ENCODE assay signal across 16 mouse cellular contexts in the genomic region with DNA sequence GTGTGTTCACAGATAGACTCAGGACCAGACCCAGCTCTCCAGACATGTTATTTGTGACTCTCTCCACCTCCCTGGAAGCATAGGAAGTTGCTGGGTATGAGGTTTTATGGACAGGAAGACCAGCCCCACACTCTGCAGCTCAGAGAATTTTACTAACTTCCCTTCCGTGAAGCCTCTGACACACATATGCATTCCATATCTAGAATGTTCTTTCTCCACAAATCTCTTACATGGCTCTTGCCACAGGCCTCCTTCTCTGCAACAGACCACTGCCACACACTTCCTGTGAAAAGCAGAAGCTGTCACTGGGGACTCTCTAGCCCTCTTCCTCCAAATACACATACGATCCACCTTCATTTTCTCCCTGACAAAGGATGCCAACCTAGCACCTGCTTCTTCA. TPM values are rescaled to one million over a fixed set of nuclear protein-coding genes. Genes with fewer than 3 reads are reported as not detected.
DNase-seq lines count a peak whose midpoint lies in the region; ATAC-seq and TF ChIP-seq lines count a peak whose summit lies in the region.
"Had no signal": no experiment of that assay in that cellular context is flagged by ENCODE, and none has a peak within 500 bp of the region (broad histone marks: within the 10 kb centered on the region; RNA-seq: fewer than 3 reads in every experiment).

No protein-coding gene starts in this region.

- TF ChIP-seq POLR2A in kidney, adult 2 months (IDR thresholded peaks at IDR 0.05; ENCODE audit: low read depth, low read length), result no peak
- TF ChIP-seq POLR2A in cerebellum, adult 2 months (IDR thresholded peaks at IDR 0.05; ENCODE audit: borderline replicate concordance, insufficient read depth, low read length), result no peak

- H3K36me3 ChIP-seq in kidney, adult 2 months (ENCODE audit: control insufficient read depth, insufficient read depth, low read length), result no peaks in the 10 kb centered on the region
- no peaks in the 10 kb centered on the region for H3K36me3 ChIP-seq in intestine, embryonic 15.5 days
- H3K36me3 ChIP-seq: embryonic facial prominence, embryonic 12.5 days; forebrain, embryonic 12.5 days had no signal

- no peak overlapping the region for H3K4me2 ChIP-seq in intestine, embryonic 15.5 days (replicated peaks)
- H3K4me2 ChIP-seq: embryonic facial prominence, embryonic 12.5 days; forebrain, embryonic 12.5 days had no signal

- H3K4me1 ChIP-seq in kidney, adult 2 months (ENCODE audit: control insufficient read depth, insufficient read depth, low read length), result peaks cover 9% of the 10 kb centered on the region; the same call in 1 of the 2 replicates
- 0 out of 2 replicates have a peak, but pooled peaks cover 9% of the 10 kb centered on the region for H3K4me1 ChIP-seq in intestine, embryonic 15.5 days (replicated peaks)
- no peaks in the 10 kb centered on the region for H3K4me1 ChIP-seq in cerebellum, adult 2 months (ENCODE audit: control insufficient read depth, insufficient read depth, low read length)
- H3K4me1 ChIP-seq: embryonic facial prominence, embryonic 12.5 days; forebrain, embryonic 12.5 days had no signal

- WGBS in kidney, adult 2 months, result 76% methylated on average over 2 of the region's 2 CpGs
- WGBS in intestine, embryonic 15.5 days, result 72% methylated on average over 2 of the region's 2 CpGs
- 89% methylated on average over 2 of the region's 2 CpGs for WGBS in cerebellum, adult 2 months

- no peak overlapping the region for H3K4me3 ChIP-seq in kidney, adult 2 months (ENCODE audit: insufficient read depth, low read depth, low read length)
- H3K4me3 ChIP-seq in intestine, embryonic 15.5 days (replicated peaks), result no peak overlapping the region
- H3K4me3 ChIP-seq in cerebellum, adult 2 months (replicated peaks; ENCODE audit: insufficient read depth, low read depth, low read length), result no peak overlapping the region
- H3K4me3 ChIP-seq: embryonic facial prominence, embryonic 12.5 days; forebrain, embryonic 12.5 days had no signal

- no peaks in the 10 kb centered on the region for H3K9me3 ChIP-seq in intestine, embryonic 15.5 days
- H3K9me3 ChIP-seq: embryonic facial prominence, embryonic 12.5 days; forebrain, embryonic 12.5 days had no signal

- H3K9ac ChIP-seq in intestine, embryonic 15.5 days, result no peak overlapping the region
- H3K9ac ChIP-seq: embryonic facial prominence, embryonic 12.5 days; forebrain, embryonic 12.5 days had no signal

- DNase-seq in kidney, adult 2 months, result no peak
- DNase-seq in kidney, postnatal 25 days, result no peak
- peak; percentile 27 for DNase-seq in CD4-positive, CD25-positive, alpha-beta regulatory T cell, adult 2 months (ENCODE audit: low read depth, low spot score)
- DNase-seq in layer of hippocampus, postnatal 36 days, result no peak
- DNase-seq in cerebellum, adult 2 months, result no peak
- DNase-seq: adrenal gland, postnatal 25 days; cerebellum, adult 8-10 months; gastrocnemius, postnatal 25 days; heart, postnatal 4 days; kidney, adult 18-20 months; left cerebral cortex, postnatal 4 days had no signal

- H3K27me3 ChIP-seq in kidney, adult 2 months (replicated peaks; ENCODE audit: control insufficient read depth, insufficient read depth, low read length), result no peaks in the 10 kb centered on the region
- no peaks in the 10 kb centered on the region for H3K27me3 ChIP-seq in intestine, embryonic 15.5 days (replicated peaks)
- no peaks in the 10 kb centered on the region for H3K27me3 ChIP-seq in cerebellum, adult 2 months (ENCODE audit: control insufficient read depth, insufficient read depth, low read length)
- H3K27me3 ChIP-seq: embryonic facial prominence, embryonic 12.5 days; forebrain, embryonic 12.5 days had no signal

- ATAC-seq in granulocyte monocyte progenitor cell, adult 5-6 weeks (replicated peaks; ENCODE audit: poor library complexity, severe bottlenecking), result peak; percentile 83
- peak; percentile 85 for ATAC-seq in megakaryocyte progenitor cell, adult 5-6 weeks (replicated peaks; ENCODE audit: poor library complexity)
- no peak for ATAC-seq in intestine, embryonic 15.5 days

- no peak for TF ChIP-seq CTCF in kidney, adult 2 months (conservative IDR thresholded peaks at IDR 0.05; ENCODE audit: insufficient read depth, insufficient read length, low read depth, low read length)
- TF ChIP-seq CTCF in cerebellum, adult 2 months (IDR thresholded peaks at IDR 0.05; ENCODE audit: borderline replicate concordance, insufficient read depth, low read depth, low read length), result no peak

- H3K27ac ChIP-seq in kidney, adult 2 months (ENCODE audit: insufficient read depth, low read depth, low read length), result peak overlapping the region; percentile 22; the same call in 1 of the 2 replicates
- H3K27ac ChIP-seq in intestine, embryonic 15.5 days, result no peak overlapping the region
- H3K27ac ChIP-seq in cerebellum, adult 2 months (ENCODE audit: insufficient read depth, low read length), result no peak overlapping the region
- H3K27ac ChIP-seq: embryonic facial prominence, embryonic 12.5 days; forebrain, embryonic 12.5 days had no signal

RNA-seq across cellular contexts. Expression of a gene that starts 5.5 kb away (rescaled TPM):
- polyA plus RNA-seq in kidney, adult 2 months (2012; rRNA removed), result 54.5 and 57.1 TPM in 2 replicates
- 130 and 164 TPM in 2 replicates for total RNA-seq in granulocyte monocyte progenitor cell, adult 5-6 weeks (2014; fragmentation: Nextera tagmentation)
- 115 and 139 TPM in 2 replicates for total RNA-seq in granulocyte monocyte progenitor cell, adult 5-6 weeks (2017)
- 146 and 154 TPM in 2 replicates for total RNA-seq in megakaryocyte progenitor cell, adult 5-6 weeks (2015)
- total RNA-seq in megakaryocyte progenitor cell, adult 5-6 weeks (2017), result 113 and 122 TPM in 2 replicates
- polyA plus RNA-seq in intestine, embryonic 15.5 days (2015; fragmentation: Nextera tagmentation; extraction: Ambion mirVana), result 43.9 and 44.5 TPM in 2 replicates
- total RNA-seq in layer of hippocampus, postnatal 36 days (2021), result 10 to 100 TPM; 20.6 to 23.0 TPM
- polyA plus RNA-seq in cerebellum, adult 2 months (2012; rRNA removed), result 33.9 and 35.5 TPM in 2 replicates

RNA-seq across cellular contexts. Expression of a gene that starts 24.5 kb away (rescaled TPM):
- not detected in 2 replicates for polyA plus RNA-seq in kidney, adult 2 months (2012; rRNA removed)
- total RNA-seq in granulocyte monocyte progenitor cell, adult 5-6 weeks (2014; fragmentation: Nextera tagmentation), result not detected in 2 replicates
- total RNA-seq in granulocyte monocyte progenitor cell, adult 5-6 weeks (2017), result not detected in 2 replicates
- total RNA-seq in megakaryocyte progenitor cell, adult 5-6 weeks (2015), result not detected in 2 replicates
- total RNA-seq in megakaryocyte progenitor cell, adult 5-6 weeks (2017), result not detected in 2 replicates
- polyA plus RNA-seq in intestine, embryonic 15.5 days (2015; fragmentation: Nextera tagmentation; extraction: Ambion mirVana), result not detected in 2 replicates
- not detected for total RNA-seq in layer of hippocampus, postnatal 36 days (2021)
- polyA plus RNA-seq in cerebellum, adult 2 months (2012; rRNA removed), result not detected in 2 replicates
- total RNA-seq: adrenal gland, postnatal 25 days; gastrocnemius, postnatal 25 days; heart, postnatal 4 days; left cerebral cortex, postnatal 4 days had no signal
- polyA plus RNA-seq: embryonic facial prominence, embryonic 12.5 days; forebrain, embryonic 12.5 days had no signal

RNA-seq across cellular contexts. Expression of a gene that starts 38.9 kb away (rescaled TPM):
- polyA plus RNA-seq in kidney, adult 2 months (2012; rRNA removed), result 65.8 and 66.0 TPM in 2 replicates
- total RNA-seq in granulocyte monocyte progenitor cell, adult 5-6 weeks (2014; fragmentation: Nextera tagmentation), result 36.6 and 48.8 TPM in 2 replicates
- total RNA-seq in granulocyte monocyte progenitor cell, adult 5-6 weeks (2017), result 41.3 and 45.8 TPM in 2 replicates
- 42.7 and 46.2 TPM in 2 replicates for total RNA-seq in megakaryocyte progenitor cell, adult 5-6 weeks (2015)
- 36.6 and 39.2 TPM in 2 replicates for total RNA-seq in megakaryocyte progenitor cell, adult 5-6 weeks (2017)
- 64.8 and 74.4 TPM in 2 replicates for polyA plus RNA-seq in intestine, embryonic 15.5 days (2015; fragmentation: Nextera tagmentation; extraction: Ambion mirVana)
- total RNA-seq in layer of hippocampus, postnatal 36 days (2021), result 1 to 10 TPM; 8.9 to 9.2 TPM
- polyA plus RNA-seq in cerebellum, adult 2 months (2012; rRNA removed), result 9.1 and 10.4 TPM in 2 replicates

Comparison
In these comparisons a context has a peak if more than half of its experiments do, and no peak if none do; other contexts are left out.
1. RNA of a gene that starts 5.5 kb away (total RNA-seq): 115 to 164 TPM in granulocyte monocyte progenitor cell, adult 5-6 weeks and 113 to 154 TPM in megakaryocyte progenitor cell, adult 5-6 weeks; 20.6 to 23.0 TPM in layer of hippocampus, postnatal 36 days; every median in the first group is over 4 times any median in the second.